Mouse (Mus musculus) monocyte, adult 5-6 weeks (primary cell): ENCODE data around the gene Klhl32. TPM values are rescaled to one million over a fixed set of nuclear protein-coding genes. Genes with fewer than 3 reads are reported as not detected.

Experiments
- ATAC-seq: fragments of 153-309, 156-312 bp; replicated peaks from 2 replicates; pipeline ENCODE4 v1.8.0; 2017; ENCODE audit warnings: mild to moderate bottlenecking; ENCODE audit not compliant: low TSS enrichment, insufficient number of reproducible peaks, severe bottlenecking, poor library complexity, low FRiP score
- total RNA-seq: library from RNA; stranded (forward); fragments of 200-1000, 200-491, 200-594 nt; gene quantifications from 3 replicates; pipeline ENCODE4 v1.2.3, GENCODE M21; 2017

Klhl32 gene
- total RNA-seq, 1 experiment from 2014 or later, result not detected

DNA sequence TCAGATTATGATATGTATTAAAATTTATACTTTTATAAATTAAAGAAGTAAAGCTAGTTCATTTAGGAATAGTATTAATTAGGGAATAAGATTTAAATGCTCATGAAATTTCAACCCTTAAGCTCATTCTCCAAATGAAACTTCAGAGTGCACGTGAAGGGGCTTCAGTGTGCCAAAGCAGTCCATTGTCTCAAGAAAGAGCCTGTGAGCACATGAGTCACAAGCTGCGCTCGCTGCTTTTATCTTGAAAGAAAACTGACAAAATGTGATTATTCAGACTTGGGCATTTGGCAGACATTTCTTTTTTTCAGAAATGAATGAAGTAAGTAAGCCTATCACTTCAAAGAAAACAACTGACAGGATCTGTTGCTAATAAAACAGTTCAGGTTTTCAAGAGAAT, 266.9 kb downstream of the Klhl32 start:
- ATAC-seq, result no peak

DNA sequence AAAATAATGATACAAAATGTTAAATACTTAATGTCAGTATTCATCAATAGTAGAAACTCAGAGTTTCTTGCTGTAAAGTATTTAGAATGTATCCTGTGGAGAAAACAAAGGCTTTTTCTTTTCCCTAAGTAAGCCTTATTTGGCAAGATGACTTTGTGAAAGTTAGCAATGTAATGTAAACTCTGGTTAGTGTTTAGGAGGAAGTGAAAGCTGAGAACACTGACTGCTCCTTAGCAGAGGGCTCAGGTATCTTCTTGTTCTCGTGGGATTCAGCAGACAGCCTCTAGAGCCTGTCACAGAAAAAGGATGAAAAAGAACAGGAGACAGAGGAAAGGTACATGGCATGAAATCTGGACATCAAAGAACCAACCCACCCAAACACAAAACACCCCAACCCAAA, 268.6 kb downstream of the Klhl32 start:
- ATAC-seq, result no peak

- no peak for ATAC-seq
Observed at GRCm38 (mm10) chr4:24577594-24577993, 273.3 kb downstream of the Klhl32 start.

DNA sequence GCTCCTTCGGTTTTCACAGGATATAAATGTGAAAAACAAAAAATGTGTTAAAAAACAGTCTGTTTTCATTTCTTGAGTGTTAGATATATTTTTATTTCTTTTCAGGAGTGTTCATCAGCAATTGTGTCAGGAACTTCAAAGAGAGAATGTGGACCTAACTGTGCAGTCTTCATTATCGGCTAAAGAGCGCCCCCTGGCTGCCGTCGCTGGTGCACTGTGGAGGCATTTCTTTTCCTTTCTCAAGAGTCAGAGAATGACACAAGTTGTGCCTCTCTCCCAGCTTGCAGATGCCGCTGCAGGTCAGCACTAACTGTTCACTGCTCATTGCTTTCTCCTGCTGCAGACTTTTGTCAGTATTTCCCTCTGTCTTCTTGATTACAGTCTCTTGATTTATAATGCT, 276.6 kb downstream of the Klhl32 start:
- ATAC-seq, result peak; percentile 71

GRCm38 (mm10) chr4:24568989-24569556, 281.9 kb downstream of the Klhl32 start:
- ATAC-seq, result no peak

GRCm38 (mm10) chr4:24568026-24568425, 282.9 kb downstream of the Klhl32 start:
- no peak for ATAC-seq

Other genes starting within 250 kb of the Klhl32 start
- gene Ndufaf4, start 47.0 kb upstream of the Klhl32 start, total RNA-seq, result 9.5 to 13.9 TPM (median 12.5 TPM) in 3 replicates
- gene Gpr63, start 115.3 kb upstream of the Klhl32 start, total RNA-seq, result 0.29 TPM in 1 of 3 replicates, not detected in the others